Mouse (Mus musculus): ENCODE measurements around the gene Tep1.

GRCm38 (mm10) chr14:50804683-50805082 is 65.7 kb downstream of the Tep1 start:
- TF ChIP-seq CTCF (IDR thresholded peaks at IDR 0.05; ENCODE audit: low read depth): no peak
- no peak for TF ChIP-seq EP300 (IDR thresholded peaks at IDR 0.05; ENCODE audit: low read depth)

Data from liver, postnatal 0 days (tissue).